Mouse (Mus musculus) frontal cortex, postnatal 10 days (tissue): Measurements from ENCODE around the gene Adcy6.
"Not testable (repeated sequence)": the region's sequence is repeated elsewhere in the genome, so short reads cannot be mapped to it uniquely, and the experiment has no call there.

Source experiments
- DNase-seq, 2 experiments: peaks; one replicate each; pipeline ENCODE4 v3.0.0; 2022; ENCODE audit warnings: low spot score in 2 of 2, mixed read lengths in 1 of 2

The Adcy6 gene

DNA sequence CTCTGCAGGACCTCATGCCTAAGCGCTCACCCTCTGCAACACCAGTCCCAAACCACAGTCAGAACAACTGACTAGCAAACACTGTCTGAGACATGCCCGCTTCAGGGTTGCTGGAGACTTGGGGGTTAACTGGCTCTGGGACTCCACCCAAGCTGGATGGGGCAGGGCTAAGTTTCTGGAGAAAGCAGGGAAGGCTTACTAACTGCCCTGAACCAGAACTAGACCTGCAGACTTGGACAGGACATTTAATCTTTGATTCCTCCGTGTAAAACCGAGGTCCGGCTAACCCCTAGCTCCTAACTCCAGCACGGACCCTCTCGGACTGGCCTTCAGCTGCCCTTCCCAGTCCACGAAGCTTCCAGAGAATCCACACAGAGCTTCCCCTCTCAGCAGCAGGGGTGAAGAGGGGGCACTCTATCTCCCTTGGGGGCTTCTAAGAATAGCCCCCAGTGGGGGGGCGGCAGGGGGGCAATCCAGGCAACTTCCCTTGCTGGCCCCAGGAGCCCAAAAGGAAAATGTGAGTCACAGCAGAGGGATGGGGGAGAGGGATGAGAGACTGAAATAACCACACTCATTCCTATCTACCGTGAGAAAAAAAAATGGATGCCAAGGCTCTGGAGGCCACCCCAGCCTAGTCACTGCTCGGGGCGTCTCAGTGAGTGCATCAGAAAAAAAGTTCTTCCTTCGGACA is 7.5 kb downstream of the Adcy6 start:
- DNase-seq: no peak

DNA sequence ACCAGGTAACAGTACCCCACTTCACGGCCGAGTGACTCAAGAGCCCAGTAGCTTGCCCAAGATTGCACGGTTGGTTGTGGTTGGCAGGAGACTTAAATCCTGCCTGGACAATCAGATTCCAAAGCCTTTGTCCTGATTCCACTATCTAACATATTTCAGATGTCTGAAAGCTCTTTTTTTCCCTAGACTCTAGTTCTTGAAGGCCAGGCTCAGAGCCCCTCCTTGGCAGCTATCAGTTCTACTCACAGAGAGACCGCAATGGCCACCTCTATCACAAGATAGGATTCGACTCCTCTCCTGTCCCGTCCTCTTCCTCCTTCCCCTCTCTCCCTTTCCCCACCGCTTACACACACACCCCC is 8.1 kb downstream of the Adcy6 start:
- no peak for DNase-seq

DNA sequence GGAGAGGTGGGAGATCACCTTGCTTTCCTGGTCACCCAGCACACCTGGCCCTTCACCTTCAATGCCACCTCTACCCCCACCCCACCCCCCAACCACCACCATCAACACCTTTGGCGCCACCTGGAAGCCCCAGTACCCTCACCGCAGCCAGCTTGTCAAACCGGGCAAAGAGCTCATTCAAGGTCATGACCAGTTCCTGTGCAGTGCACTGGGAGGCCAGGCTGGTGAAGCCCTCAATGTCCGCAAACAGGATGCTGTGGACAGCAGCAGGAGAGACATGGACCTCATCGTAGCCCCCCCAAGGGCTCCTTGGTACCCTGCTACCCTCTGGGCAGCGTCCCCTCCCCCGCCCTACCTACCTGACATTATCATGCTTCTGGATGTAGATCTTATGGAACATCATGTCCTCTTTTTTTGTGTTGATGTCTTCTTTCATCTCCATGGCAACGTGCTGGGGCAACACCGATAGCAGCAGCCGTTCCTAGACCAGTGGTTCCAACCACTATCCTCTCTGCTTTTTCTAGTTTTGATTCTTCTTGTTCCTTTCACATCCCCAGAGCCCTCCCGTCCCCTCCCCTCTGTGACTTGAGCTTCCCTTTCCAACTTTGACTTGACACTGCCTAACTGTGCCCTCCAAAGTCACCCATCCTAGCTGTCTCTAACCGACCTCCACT is 9.7 kb downstream of the Adcy6 start:
- DNase-seq: no peak

DNA sequence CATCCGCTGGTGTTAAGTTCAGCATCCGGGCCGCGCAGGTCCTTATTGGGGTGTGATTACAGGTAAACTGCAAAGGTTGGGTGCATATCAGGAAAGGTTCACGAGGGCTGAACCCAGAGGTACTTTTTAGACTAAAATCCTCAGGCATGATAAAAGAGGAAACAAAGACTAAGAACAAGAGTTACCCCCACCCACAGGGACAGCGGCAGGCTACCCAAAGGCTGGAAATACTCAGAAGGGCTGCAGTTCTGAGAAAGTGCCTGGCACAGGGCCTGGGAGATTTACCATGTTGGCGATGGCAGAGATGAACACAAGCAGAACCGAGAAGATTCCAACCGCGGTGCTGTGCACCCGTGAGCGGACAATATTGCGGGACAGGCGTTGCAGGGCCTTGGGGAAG is 13.3 kb downstream of the Adcy6 start:
- no peak for DNase-seq

DNA sequence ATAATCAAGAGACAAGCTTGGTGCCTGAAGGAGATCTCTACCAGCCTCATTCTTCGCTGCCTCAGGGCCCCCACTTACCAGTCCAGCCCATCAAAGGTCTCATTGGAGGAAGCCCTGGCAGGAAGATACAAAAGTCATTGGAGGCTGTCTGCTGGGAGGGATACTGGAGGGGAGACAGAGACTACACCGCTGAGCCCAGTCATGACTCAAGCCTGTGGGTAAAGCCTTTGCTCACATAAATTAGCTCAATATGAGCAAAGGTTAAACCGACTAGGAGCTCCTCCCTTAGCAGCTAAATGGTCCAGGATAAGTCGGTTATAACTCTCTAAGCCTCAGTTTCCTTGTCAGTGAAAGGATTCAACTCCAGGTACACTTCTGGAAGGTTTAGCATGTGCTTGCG is 14.8 kb downstream of the Adcy6 start:
- DNase-seq: no peak

DNA sequence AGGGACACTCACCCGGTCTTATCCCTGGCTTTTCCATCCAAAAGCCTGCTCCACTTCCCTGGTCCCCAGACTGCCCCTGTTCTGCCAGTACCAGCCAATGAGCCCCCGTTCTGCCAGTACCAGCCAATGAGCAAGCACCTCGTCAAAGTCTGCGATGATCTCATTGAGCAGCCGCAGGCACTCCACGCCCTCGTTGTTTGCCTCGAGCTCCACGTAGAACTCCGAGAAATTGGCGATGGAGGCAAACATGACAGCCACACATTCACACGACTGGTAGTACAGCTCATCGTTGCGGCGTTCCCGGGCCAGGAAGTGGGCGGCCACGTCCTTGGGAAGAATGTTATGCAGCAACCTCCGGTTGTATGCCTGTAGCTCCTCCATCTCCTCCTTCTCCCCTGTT is 15.7 kb downstream of the Adcy6 start:
- DNase-seq: no peak

DNA sequence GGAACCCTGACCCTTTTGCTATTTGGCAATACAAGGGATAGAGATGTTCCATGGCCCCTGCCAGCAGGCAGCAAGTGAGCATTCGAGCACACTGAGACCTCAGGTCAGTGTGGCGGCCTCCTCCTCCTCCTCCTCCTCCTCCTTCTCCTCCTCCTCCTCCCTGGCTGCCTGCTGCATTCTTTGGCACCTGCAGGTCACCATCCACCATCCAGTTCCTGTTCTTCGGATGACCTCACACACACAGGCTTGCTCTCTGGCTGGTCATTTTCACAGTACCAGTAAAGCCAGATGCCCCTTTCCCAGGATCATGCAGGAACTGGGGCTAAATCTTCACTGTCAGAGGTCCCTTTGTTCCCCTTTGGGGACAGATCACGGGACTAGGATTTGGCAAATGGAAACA is 18.5 kb downstream of the Adcy6 start:
- no peak for DNase-seq

DNA sequence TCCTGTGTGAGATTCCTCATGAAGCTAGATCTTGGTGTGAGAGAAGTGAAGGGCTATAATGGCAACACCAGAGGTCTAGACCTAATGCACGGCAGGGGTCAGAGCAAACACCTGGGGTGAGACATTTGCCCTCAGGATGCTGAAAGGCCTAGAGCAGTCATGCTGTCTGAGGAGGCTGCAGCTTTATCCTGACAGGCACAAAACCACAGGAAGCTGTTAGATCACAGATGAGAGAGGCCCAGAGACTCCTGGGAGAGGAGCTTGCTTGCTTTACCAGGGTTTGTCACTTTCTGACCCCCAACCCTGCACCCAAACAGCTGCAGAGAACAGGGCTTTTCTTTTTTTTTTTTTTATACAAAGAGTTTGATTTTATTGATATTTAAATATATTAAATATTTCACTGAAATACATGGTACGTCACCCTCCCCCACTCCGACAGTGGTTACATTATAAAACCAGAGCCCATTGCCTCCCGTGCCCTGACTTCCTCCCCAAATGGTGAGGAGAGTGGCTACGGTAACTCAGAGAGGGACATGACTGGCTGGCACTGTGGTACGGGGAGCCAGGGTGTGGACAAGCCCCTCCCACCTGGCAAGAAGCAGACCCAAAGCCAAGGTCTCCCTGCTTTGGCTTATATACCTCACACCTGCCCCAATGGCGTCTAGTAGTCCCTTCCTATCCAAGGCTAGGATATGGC is 20.1 kb downstream of the Adcy6 start:
- no peak for DNase-seq

DNA sequence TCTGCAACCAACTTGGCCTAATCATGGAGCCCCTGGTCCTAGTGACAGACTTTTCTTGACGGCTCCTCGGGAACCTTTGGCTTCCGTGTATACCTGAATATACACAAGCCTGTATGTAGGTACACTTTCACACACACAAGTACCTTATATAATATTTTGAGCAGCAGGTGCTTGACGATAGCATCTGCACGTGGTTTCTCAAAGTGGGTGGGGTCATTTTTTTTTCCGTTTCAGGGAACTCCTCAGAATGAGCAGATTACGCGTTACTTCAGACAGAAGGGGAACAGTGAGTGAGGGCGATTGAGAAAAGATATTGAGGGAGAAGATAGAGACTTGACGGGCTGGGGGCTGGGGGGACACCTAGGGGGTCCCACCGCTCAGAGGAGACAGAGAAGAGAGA is 22.1 kb downstream of the Adcy6 start:
- DNase-seq: no peak

DNA sequence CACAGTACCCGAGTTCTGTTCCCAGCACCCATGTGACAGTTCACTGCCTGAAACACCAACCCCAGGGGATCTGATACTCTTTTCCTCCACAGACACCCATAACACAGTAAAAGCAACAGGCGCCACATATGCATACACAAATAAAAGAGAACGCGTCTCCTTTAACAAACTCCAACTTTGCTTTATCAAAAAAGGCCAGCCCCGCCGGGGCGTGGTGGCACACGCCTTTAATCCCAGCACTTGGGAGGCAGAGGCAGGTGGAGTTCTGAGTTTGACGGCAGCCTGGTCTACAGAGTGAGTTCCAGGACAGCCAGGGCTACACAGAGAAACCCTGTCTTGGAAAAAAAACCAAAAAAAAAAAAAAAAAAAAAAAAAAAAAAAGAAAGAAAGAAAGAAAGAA is 23.7 kb downstream of the Adcy6 start:
- not testable (repeated sequence) for DNase-seq

DNA sequence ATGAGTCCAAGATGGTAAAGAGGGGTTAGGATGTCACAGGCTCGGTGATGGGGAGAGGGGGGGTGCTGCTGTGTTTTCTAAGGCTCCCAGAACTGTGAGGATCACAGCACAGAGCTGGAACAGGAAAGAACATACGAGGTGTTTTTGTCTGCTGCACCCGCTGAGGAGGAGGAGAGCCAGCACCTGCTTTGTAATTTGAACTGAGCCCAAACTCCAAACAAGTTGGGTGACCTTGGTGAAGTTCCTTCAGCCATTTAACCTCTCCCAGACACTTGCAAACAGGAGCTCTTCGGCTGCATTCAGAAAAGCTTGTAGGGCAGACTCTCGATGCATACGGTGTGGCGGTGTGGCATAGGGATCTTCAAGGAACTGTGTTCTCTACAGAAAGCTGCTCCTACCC is 24.5 kb downstream of the Adcy6 start:
- no peak for DNase-seq

DNA sequence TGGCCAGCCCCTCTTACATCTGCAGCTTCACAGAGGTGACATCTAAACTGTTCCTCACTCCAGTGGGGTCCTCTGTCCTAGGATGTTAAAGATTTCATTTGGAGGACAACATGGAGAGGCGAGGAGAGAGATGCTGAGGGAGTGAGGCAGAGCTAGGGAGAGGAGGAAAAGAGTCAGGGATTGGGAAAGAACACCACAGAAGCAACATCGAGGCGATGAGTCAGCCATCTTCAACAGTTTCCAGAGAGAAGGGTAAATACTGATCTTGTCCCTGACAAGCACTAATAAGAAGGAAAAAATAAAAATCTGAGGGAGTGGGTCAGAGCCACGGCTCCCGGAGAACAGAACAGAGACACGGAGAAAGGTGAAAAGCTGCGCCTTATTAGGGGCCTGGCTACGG is 26.9 kb downstream of the Adcy6 start:
- DNase-seq: no peak

DNA sequence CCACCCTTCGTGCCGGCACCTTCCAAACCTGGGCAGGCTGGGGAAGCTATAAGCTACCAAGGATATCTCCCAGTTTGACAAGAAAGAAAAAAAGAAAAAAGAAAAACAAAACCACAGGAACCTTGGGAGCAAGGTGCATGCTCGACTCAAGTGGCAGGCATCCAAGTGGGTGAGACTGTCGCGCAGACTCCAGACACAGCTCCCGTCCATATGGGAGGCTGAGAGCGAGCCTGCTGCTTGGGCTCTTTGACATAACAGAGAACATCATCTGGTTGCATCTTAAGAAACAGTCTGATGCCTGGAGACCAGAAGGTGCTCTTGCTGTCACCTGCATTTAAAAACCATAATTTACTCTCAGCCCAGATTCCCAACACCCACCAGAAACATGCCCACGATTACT is 27.5 kb downstream of the Adcy6 start:
- no peak for DNase-seq

DNA sequence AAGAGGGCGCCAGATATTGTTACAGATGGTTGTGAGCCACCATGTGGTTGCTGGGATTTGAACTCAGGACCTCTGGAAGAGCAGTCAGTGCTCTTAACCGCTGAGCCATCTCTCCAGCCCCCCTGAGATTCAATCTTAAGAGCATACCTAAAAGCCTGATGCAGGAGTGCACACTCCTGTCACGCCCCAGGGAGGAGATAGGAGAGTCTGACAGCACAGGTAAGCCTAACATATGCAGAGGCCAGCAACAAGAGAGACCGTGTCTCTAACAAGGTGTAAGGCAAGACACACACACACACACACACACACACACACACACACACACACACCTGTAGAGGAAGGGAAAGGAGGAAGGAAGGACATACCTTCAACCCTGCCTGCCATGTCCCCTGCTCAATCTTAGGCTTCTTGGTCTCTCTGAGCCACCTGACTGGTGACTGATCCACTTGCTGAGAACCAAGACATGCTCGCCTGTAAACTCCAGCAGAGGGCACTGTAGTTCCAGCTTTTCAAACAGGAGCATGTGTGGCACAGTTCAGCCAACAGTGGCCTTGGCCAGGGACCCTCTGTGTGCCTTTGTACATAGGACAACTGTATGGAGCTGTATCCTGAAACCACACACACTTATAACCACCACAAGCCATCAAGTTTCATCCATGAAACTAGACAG is 29.9 kb downstream of the Adcy6 start:
- peak; percentile 52 to 72 for DNase-seq

DNA sequence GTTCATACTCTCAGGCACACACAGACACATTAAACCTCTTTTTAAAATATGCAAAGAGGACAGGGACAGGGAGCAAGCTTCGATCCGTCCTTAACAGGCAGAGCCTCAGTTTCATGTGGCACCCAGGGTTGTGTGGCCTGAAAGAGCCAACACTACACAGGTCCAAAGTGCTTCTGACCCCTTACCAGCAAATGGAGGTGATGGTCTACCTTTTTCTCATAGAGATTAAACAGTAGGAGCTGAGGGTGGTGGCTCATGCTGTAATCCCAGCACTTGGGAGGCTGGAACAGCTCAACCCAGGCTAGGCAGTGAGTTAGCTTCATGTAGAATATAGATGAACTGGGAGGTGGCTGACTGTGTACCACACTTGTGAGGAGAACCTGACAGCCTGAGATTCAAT is 30.6 kb downstream of the Adcy6 start:
- no peak for DNase-seq

DNA sequence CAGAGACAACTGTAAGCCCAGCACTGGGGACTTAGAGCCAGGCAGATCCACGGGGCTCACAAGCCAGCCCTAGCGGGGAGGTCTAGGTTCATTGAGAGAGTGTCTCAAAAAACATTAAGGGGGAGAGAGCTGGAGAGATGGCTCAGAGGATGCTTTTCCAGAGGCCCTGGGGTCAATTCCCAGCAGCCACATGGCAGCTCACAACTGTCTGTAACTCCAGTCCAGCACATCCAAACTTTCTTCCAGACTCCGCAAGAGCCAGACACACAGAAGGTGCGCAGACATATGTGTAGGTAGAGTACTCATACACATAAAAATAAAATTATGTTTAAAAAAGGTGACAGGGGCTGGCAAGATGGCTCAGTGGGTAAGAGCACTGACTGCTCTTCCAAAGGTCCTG is 36.6 kb downstream of the Adcy6 start:
- DNase-seq: no peak

DNA sequence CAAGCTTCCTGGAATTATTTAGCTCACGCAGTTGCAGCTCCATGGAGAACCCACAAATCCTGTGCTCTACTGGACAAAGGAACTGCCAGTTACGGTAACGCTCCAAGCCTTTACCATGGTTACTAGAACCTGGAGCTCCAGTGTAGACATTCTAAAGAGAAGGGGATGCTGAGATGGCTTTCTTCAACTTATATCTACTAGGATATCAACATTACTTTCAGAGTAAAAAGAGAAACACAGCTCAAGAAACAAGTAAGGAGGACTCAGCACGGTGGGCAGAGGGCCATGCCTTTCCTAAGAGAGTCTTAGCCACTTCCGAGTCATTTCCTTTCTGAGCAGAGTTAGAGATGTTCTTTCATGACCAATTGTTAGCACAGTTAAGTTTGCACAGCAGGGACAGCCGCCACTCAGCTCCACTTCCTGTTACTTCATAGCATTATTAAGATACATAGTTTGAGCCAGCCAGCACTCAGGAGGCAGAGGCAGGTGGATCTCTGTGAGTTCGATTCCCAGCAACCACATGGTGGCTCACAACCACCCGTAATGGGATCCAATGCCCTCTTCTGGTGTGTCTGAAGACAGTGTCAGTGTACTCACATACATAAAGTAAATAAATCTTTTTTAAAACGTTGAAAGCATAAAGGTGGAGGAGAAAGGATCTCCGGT is 38.9 kb downstream of the Adcy6 start, which contains the start of the genes Ccnt1 and 4930415O20Rik:
Gene Ccnt1, minus strand, starts transcription at position 51 of the 666 bp plus-strand sequence.
Gene 4930415O20Rik, plus strand, starts transcription at position 132 of the 666 bp plus-strand sequence.
- DNase-seq: no peak

DNA sequence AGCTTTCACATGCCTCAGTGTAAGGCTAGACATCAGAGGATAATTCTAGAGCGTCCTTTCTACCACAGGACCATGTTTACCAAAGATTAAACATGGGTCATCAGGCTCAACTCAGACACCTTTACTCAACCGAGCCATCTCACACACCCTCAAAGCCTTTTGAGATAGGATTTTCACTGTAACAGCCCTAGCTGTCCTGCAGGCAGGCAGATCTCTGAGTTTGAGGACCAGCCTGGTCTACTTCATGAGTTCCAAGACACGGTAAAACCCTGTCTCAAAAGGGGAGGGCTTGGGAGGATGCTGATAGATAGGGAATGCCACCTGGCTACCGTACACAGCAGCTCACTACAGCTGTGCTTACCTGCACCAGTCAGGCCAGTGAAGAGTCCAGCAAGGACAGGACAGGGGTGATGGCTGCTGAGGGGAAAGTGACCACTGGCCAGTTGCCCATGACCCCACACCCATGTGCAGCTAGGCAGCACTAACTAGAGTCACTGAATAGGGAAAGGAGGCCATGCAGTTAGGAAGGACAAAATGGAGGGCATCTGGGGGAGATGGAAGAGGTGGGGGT is 40.0 kb downstream of the Adcy6 start:
- peak in 1 of 2 experiments; percentile 30 for DNase-seq

DNA sequence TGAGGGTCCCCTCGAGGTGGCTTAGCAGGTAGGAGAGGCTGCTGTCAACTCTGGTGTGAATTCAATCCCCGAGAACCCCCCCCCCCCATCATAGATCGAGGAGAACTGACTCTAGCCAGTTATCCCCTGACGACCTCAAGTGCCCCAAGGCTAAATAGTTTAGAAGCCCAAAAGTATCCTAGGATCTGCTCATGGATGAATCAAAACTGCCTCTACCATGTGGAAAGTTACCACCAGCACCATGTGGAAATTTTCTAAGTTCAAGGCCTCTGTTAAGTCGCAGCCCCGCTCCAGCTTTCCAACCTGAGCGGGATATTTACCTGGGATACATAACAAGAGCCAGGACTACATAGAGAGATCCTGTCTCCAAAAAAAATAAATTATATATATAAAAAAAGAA is 40.7 kb downstream of the Adcy6 start:
- no peak for DNase-seq

DNA sequence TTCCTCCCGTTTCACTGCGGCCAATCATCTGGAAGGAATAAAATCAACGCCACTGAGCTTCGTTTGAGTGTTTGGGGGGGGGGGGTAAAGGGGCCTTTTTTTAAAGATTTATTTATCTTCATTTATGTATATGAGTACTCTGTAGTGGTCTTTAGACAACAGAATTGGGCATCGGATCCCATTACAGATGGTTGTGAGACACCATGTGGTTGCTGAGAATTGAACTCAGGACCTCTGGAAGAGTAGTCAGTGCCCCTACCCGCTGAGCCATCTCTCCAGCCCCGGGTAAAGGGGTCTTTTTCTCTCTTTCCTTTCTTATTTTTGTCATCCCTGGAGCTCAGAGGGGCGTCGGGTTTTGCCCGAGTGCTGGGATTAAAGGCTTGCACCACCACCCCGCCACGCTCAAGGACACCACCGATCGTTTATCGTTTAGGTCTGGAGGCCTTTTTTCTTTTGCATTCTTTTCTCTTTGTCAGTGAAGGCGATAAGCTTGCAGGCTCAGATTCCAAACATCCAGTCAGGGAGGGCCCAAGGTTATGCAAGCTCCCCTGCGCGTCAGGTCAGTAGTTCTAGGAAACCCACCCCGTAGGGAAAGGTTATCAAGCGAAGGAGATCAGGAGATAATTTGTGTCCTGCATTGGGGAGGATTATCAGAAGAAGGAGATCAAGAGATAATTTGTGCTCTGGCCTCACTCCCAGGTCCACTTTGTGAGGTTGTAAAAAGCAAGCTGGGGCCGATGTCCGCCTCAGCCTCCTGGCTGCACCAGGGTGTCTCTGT is 41.4 kb downstream of the Adcy6 start:
- DNase-seq: no peak
